Mouse (Mus musculus): ENCODE results near the gene Lsm8. TPM values are rescaled to one million over a fixed set of nuclear protein-coding genes. Genes with fewer than 3 reads are reported as not detected.

The Lsm8 gene
- polyA plus RNA-seq, 1 experiment from 2014 or later = 172 TPM

DNA sequence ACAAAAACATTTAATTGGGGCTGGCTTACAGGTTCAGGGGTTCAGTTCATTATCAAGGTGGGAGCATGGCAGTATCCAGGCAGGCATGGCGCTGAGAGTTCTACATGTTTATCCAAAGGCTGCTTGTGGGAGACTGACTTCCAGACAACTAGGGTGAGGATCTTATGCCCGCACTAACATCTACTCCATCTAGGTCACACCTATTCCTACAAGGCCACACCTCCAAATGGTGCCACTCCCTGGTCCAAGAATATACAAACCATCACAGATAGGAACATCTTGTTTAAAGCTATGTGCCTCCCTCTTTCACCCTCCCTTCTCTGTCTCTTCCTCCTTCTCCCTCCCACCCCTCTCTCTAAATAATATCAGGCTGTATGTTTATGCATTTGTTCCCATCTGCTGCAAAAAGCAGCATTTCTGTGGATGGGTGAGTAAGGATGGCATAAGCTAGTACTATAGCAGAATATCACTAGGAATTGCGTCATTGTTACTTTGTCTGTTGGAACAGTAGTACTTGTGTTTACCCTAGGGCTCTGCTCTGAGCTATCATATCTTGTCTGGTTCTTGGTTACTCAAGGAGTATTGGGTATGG is 8.2 kb downstream of the Lsm8 start:
- H3K9me3 ChIP-seq = no peaks in the 10 kb centered on the region
- peaks cover 52% of the 10 kb centered on the region for H3K36me3 ChIP-seq
- no peak overlapping the region for H3K27ac ChIP-seq
- H3K27me3 ChIP-seq = no peaks in the 10 kb centered on the region
- no peak overlapping the region for H3K4me2 ChIP-seq (replicated peaks)
- 98% methylated on average over 3 of the region's 3 CpGs for WGBS
- ATAC-seq = peak; percentile 56; the same call in 1 of the 2 replicates
- no peak overlapping the region for H3K4me3 ChIP-seq (replicated peaks)
- no peak overlapping the region for H3K9ac ChIP-seq (replicated peaks)
- H3K4me1 ChIP-seq (replicated peaks) = peaks cover 5% of the 10 kb centered on the region; the same call in 1 of the 2 replicates

DNA sequence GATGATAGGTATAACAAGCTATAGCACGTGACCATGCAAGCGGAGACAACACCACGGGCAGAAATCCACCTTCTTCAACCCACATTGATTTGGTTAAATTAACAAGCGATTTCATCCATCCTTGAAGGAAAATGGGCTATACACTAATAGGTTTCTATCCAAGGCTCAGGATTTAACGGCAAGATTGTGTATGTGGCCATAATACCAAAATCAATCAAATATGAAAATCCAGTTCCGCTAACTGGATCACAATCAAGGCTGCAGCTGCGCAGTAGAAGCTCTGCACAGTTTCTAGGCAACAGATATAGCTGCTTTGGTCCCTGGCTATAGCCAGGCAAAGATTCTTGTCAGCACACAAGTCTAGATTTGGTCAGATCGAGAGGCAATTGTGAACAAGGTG is 17.6 kb downstream of the Lsm8 start, which contains the start of gene Ankrd7:
Ankrd7 (plus strand) TSS at position 301 of the 400 bp plus-strand sequence.
- Histone ChIP-seq H3K4me3 (replicated peaks) (no peak within 1 kb of the TSS), H3K9me3 (no peaks in the 10 kb centered on the region), H3K4me2 (replicated peaks) (no peak within 1 kb of the TSS), H3K27ac (no peak within 1 kb of the TSS), H3K36me3 (no peaks in the 10 kb centered on the region), H3K27me3 (no peaks in the 10 kb centered on the region), H3K4me1 (replicated peaks) (no peaks in the 10 kb centered on the region), H3K9ac (replicated peaks) (no peak within 1 kb of the TSS)
- no peak for ATAC-seq
- 93% methylated on average over 8 of the region's 8 CpGs for WGBS

DNA sequence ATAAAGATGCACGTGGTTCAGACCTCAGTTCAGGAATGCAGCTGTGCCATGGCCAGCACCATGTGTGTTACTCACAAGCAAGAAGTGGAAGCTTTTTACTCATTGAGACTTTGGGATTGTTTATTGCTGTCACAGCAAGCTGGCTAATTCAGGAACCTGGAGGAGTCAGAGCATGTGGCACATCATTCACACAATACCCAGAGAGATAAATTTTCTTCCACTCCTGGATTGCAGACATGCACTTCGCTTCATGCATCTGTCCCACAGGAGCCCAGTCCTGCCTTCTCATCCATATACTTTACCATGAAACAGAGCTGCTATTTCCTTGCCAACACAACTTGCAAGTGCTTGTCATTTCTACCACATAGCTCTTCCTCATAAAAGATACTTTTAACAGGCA is 40.7 kb downstream of the Lsm8 start:
- no peak overlapping the region for H3K27ac ChIP-seq
- WGBS = 81% methylated on average over 2 of the region's 2 CpGs
- no peak overlapping the region for H3K9ac ChIP-seq (replicated peaks)
- H3K27me3 ChIP-seq = no peaks in the 10 kb centered on the region
- H3K4me2 ChIP-seq (replicated peaks) = no peak overlapping the region
- no peak for ATAC-seq
- H3K4me1 ChIP-seq (replicated peaks) = no peaks in the 10 kb centered on the region
- no peaks in the 10 kb centered on the region for H3K36me3 ChIP-seq
- no peaks in the 10 kb centered on the region for H3K9me3 ChIP-seq
- no peak overlapping the region for H3K4me3 ChIP-seq (replicated peaks)

DNA sequence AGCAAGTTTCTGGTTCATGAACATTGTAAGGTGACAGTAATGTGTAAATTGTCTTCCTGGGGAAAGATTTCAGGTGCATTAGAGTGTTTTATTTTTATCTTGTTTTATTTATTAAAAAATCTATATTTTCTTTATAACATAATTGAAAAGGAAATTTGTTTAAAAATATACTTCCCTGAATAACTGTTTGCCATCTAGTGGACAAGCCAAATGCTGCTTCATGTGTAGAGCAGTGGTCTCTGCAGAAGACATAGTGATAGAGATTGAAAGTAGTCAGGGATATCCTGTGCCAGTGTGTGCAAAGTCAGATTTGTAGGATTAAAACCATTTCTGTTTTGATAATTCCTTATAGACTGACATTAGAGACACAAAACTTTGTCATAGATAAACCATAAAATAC is 45.8 kb downstream of the Lsm8 start:
- Histone ChIP-seq H3K4me2 (replicated peaks) (no peak overlapping the region), H3K36me3 (no peaks in the 10 kb centered on the region), H3K4me1 (replicated peaks) (no peaks in the 10 kb centered on the region), H3K9ac (replicated peaks) (no peak overlapping the region), H3K27ac (no peak overlapping the region), H3K27me3 (no peaks in the 10 kb centered on the region), H3K4me3 (replicated peaks) (no peak overlapping the region), H3K9me3 (no peaks in the 10 kb centered on the region)
- ATAC-seq = no peak

Other genes with a start within 250 kb of the Lsm8 start
- gene Ankrd7, start 17.7 kb downstream of the Lsm8 start, polyA plus RNA-seq (2015; fragmentation: Nextera tagmentation; extraction: Ambion mirVana) = not detected in 2 replicates

Data from midbrain, embryonic 13.5 days (tissue).